9 mouse cellular contexts compared by ENCODE assay signal in genomic region chr8:120375170-120375569, GRCm38 (mm10).
DNase-seq lines count a peak whose midpoint lies in the region; ATAC-seq and TF ChIP-seq lines count a peak whose summit lies in the region.
"Had no signal": no experiment of that assay in that cellular context is flagged by ENCODE, and none has a peak within 500 bp of the region (broad histone marks: within the 10 kb centered on the region; RNA-seq: fewer than 3 reads in every experiment).

No protein-coding gene starts in this region.

- no peaks in the 10 kb centered on the region for H3K9me3 ChIP-seq in MEL (replicated peaks; ENCODE audit: insufficient read depth, low read length)
- no peaks in the 10 kb centered on the region for H3K9me3 ChIP-seq in forebrain, embryonic 15.5 days
- no peaks in the 10 kb centered on the region for H3K9me3 ChIP-seq in liver, embryonic 11.5 days (ENCODE audit: control insufficient read depth, low read length)
- H3K9me3 ChIP-seq: limb, embryonic 15.5 days had no signal

- H3K27me3 ChIP-seq in MEL (ENCODE audit: control insufficient read depth in 1 of 2, insufficient read depth in 2 of 2, low read length in 2 of 2), result no peaks in the 10 kb centered on the region
- H3K27me3 ChIP-seq in forebrain, embryonic 15.5 days, result no peaks in the 10 kb centered on the region
- H3K27me3 ChIP-seq in liver, embryonic 11.5 days (replicated peaks; ENCODE audit: control insufficient read depth, insufficient read depth, low read length), result no peaks in the 10 kb centered on the region
- H3K27me3 ChIP-seq: limb, embryonic 15.5 days had no signal

- TF ChIP-seq EP300 in MEL (IDR thresholded peaks at IDR 0.05; ENCODE audit: low read depth in 1 of 2, low read length in 2 of 2), result 0 out of 4 replicates have a peak, but pooled peaks of 1 of the 2 experiments have one; percentile 6

- H3K4me3 ChIP-seq in MEL (ENCODE audit: control insufficient read depth in 1 of 2, insufficient read depth in 1 of 2, low read depth in 2 of 2, low read length in 2 of 2), result peak overlapping the region in 1 of 2 experiments; percentile 37; a peak in 2 of 4 replicates
- no peak overlapping the region for H3K4me3 ChIP-seq in forebrain, embryonic 15.5 days
- no peak overlapping the region for H3K4me3 ChIP-seq in liver, embryonic 11.5 days (ENCODE audit: low read depth, low read length)
- H3K4me3 ChIP-seq: limb, embryonic 15.5 days had no signal

- peaks cover 32% of the 10 kb centered on the region for H3K79me2 ChIP-seq in MEL (ENCODE audit: control insufficient read depth, insufficient read depth, low read length, poor library complexity)

- DNase-seq in A20 (ENCODE audit: low read depth, low spot score) (peak; percentile 48), MEL (ENCODE audit: low read depth, low spot score) (peak; percentile 87)
- DNase-seq in liver, embryonic 11.5 days (ENCODE audit: low spot score), result no peak
- DNase-seq in testis, postnatal 10 days (ENCODE audit: low spot score), result no peak
- DNase-seq in right cerebral cortex, postnatal 10 days (ENCODE audit: low spot score in 2 of 2), result no peak
- no peak for DNase-seq in cerebellum, adult 11-12 months
- no peak for DNase-seq in right cerebral cortex, adult 2 months (ENCODE audit: low spot score in 2 of 2)

- H3K36me3 ChIP-seq in MEL (ENCODE audit: control insufficient read depth in 1 of 2, insufficient read depth in 2 of 2, low read length in 2 of 2), result peaks cover 0 to 64% of the 10 kb centered on the region in 2 experiments; a peak in 2 of 4 replicates
- H3K36me3 ChIP-seq in forebrain, embryonic 15.5 days, result no peaks in the 10 kb centered on the region
- H3K36me3 ChIP-seq in liver, embryonic 11.5 days (ENCODE audit: control insufficient read depth, insufficient read depth, low read length), result no peaks in the 10 kb centered on the region
- H3K36me3 ChIP-seq: limb, embryonic 15.5 days had no signal

- no peak overlapping the region for H3K4me2 ChIP-seq in forebrain, embryonic 15.5 days (replicated peaks)
- peak overlapping the region; percentile 32; the same call in 1 of the 2 replicates for H3K4me2 ChIP-seq in liver, embryonic 11.5 days
- H3K4me2 ChIP-seq: limb, embryonic 15.5 days had no signal

- ATAC-seq in forebrain, embryonic 15.5 days (replicated peaks), result peak; percentile 37
- peak; percentile 45 for ATAC-seq in liver, embryonic 11.5 days (replicated peaks; ENCODE audit: low FRiP score)

- no peak for TF ChIP-seq CTCF in MEL (IDR thresholded peaks at IDR 0.05 in 2 of 3, conservative IDR thresholded peaks at IDR 0.05 in 1 of 3; ENCODE audit: control insufficient read depth in 1 of 3, insufficient read depth in 1 of 3, low read depth in 2 of 3, low read length in 3 of 3, poor library complexity in 1 of 3, severe bottlenecking in 1 of 3)

- no peak for TF ChIP-seq RAD21 in MEL (IDR thresholded peaks at IDR 0.05; ENCODE audit: low read depth, low read length)

- peak overlapping the region; percentile 97 for H3K27ac ChIP-seq in MEL (ENCODE audit: control insufficient read depth, low read depth, low read length)
- peak overlapping the region; percentile 41 for H3K27ac ChIP-seq in forebrain, embryonic 15.5 days (replicated peaks)
- peak overlapping the region; percentile 91 for H3K27ac ChIP-seq in liver, embryonic 11.5 days (ENCODE audit: low read depth, low read length)

- whole genome bisulfite sequencing in forebrain, embryonic 15.5 days, result 39% methylated on average over 5 of the region's 5 CpGs
- WGBS in liver, embryonic 11.5 days, result 24% methylated on average over 5 of the region's 5 CpGs

- peaks cover 40 to 81% of the 10 kb centered on the region in 2 experiments for H3K4me1 ChIP-seq in MEL (ENCODE audit: control insufficient read depth in 1 of 2, insufficient read depth in 2 of 2, low read length in 2 of 2)
- H3K4me1 ChIP-seq in forebrain, embryonic 15.5 days, result peaks cover 58% of the 10 kb centered on the region
- H3K4me1 ChIP-seq in liver, embryonic 11.5 days (replicated peaks; ENCODE audit: control insufficient read depth, insufficient read depth, low read length), result peaks cover 88% of the 10 kb centered on the region

- TF ChIP-seq POLR2A in MEL (IDR thresholded peaks at IDR 0.05; ENCODE audit: control insufficient read depth in 1 of 2, insufficient read depth in 1 of 2, low read depth in 1 of 2, low read length in 2 of 2, poor library complexity in 1 of 2), result peak in 1 of 2 experiments; percentile 84; a peak in 2 of 4 replicates

- peak overlapping the region; percentile 76 for H3K9ac ChIP-seq in MEL (ENCODE audit: control insufficient read depth, low read depth, low read length, poor library complexity, severe bottlenecking)
- no peak overlapping the region; the same call in 1 of the 2 replicates for H3K9ac ChIP-seq in forebrain, embryonic 15.5 days (replicated peaks)
- H3K9ac ChIP-seq in liver, embryonic 11.5 days (ENCODE audit: low read depth, low read length), result 0 out of 2 replicates have a peak overlapping the region, but pooled peaks have one; percentile 23

TF ChIP-seq in MEL, 35 proteins besides CTCF, POLR2A, EP300 and RAD21:
- TF ChIP-seq NELFE (IDR thresholded peaks at IDR 0.05; ENCODE audit: low read depth, low read length), result peak; percentile 43
- TF ChIP-seq HCFC1 (IDR thresholded peaks at IDR 0.05; ENCODE audit: low read depth, low read length), result no peak
- no peak for TF ChIP-seq E2F4 (IDR thresholded peaks at IDR 0.05; ENCODE audit: borderline replicate concordance, low read depth, low read length)
- peak; percentile 74 for TF ChIP-seq TBP (IDR thresholded peaks at IDR 0.05; ENCODE audit: low read depth, low read length)
- peak; percentile 45; the same call in 1 of the 2 replicates for TF ChIP-seq POLR2AphosphoS2 (IDR thresholded peaks at IDR 0.05; ENCODE audit: low read length)
- no peak for TF ChIP-seq KAT2A (conservative IDR thresholded peaks at IDR 0.05; ENCODE audit: low read depth, low read length)
- TF ChIP-seq ETS1 (IDR thresholded peaks at IDR 0.05; ENCODE audit: low read depth, low read length), result peak; percentile 52; the same call in 1 of the 2 replicates
- TF ChIP-seq GATA1 (IDR thresholded peaks at IDR 0.05; ENCODE audit: low read depth, low read length), result no peak
- TF ChIP-seq MAZ (IDR thresholded peaks at IDR 0.05; ENCODE audit: low read depth, low read length), result no peak
- peak; percentile 24; the same call in 1 of the 2 replicates for TF ChIP-seq MYC (IDR thresholded peaks at IDR 0.05; ENCODE audit: low read depth, low read length)
- 0 out of 2 replicates have a peak, but pooled peaks have one; percentile 24 for TF ChIP-seq TCF12 (IDR thresholded peaks at IDR 0.05; ENCODE audit: low read depth, low read length)
- TF ChIP-seq SIN3A (IDR thresholded peaks at IDR 0.05; ENCODE audit: low read length), result no peak; the same call in 1 of the 2 replicates

Comparison
In these comparisons a context has a peak if more than half of its experiments do, and no peak if none do; other contexts are left out.
1. DNase-seq: peak in A20 (single experiment) and MEL (single experiment); none in liver, embryonic 11.5 days (single experiment), testis, postnatal 10 days (single experiment), right cerebral cortex, postnatal 10 days (0 of 2), cerebellum, adult 11-12 months (single experiment) and right cerebral cortex, adult 2 months (0 of 2).
2. H3K27ac ChIP-seq: peak in every context shown above with its lines; median percentile 97 in MEL; 91 in liver, embryonic 11.5 days; 41 in forebrain, embryonic 15.5 days.